Mouse (Mus musculus): Measurements from ENCODE around the gene Slc22a5. TPM values are rescaled to one million over a fixed set of nuclear protein-coding genes. Genes with fewer than 3 reads are reported as not detected.
"Not testable (repeated sequence)": the region's sequence is repeated elsewhere in the genome, so short reads cannot be mapped to it uniquely, and the experiment has no call there.

Slc22a5 gene
- polyA plus RNA-seq, 1 experiment from 2014 or later = 9.4 TPM

DNA sequence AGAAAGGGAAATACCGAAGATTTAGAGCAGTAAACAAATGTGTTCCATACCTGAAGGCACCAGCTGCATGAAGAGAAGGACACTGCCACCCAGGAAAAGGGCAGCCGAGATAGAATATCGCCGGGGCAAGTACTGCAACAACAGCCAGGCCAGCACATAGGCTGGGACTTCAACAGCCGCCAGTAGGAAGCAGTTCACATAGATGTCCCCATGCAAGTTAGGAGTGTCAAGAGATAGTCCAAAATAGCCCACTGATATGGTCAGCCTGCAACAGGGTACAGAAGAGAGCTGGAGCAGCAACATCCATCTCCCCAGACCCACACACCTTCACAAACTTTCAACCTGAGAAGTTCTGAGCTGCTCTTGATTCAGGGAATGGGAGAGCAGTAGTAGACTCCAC lies 22.3 kb downstream of the Slc22a5 start:
- DNase-seq (ENCODE audit: low spot score) (no peak), ATAC-seq (ENCODE audit: low FRiP score, low TSS enrichment) (no peak)
- TF ChIP-seq EP300 (optimal IDR thresholded peaks at IDR 0.05) = no peak
- no peak for TF ChIP-seq CTCF (IDR thresholded peaks at IDR 0.05; ENCODE audit: low read depth)
- no peaks in the 10 kb centered on the region for H3K9me3 ChIP-seq (ENCODE audit: control insufficient read depth, low read length)
- H3K4me3 ChIP-seq (ENCODE audit: low read depth, low read length) = no peak overlapping the region
- no peak overlapping the region for H3K27ac ChIP-seq (replicated peaks)
- no peak overlapping the region for H3K4me2 ChIP-seq (replicated peaks; ENCODE audit: low read depth)
- 0 out of 2 replicates have a peak, but pooled peaks cover 2% of the 10 kb centered on the region for H3K36me3 ChIP-seq (ENCODE audit: control insufficient read depth, insufficient read depth, low read length)
- H3K4me1 ChIP-seq (replicated peaks; ENCODE audit: control insufficient read depth, insufficient read depth) = no peaks in the 10 kb centered on the region
- H3K9ac ChIP-seq (ENCODE audit: low read length) = no peak overlapping the region
- no peaks in the 10 kb centered on the region for H3K27me3 ChIP-seq (ENCODE audit: control insufficient read depth, insufficient read depth, low read length)
- WGBS = 89% methylated on average over 5 of the region's 5 CpGs

DNA sequence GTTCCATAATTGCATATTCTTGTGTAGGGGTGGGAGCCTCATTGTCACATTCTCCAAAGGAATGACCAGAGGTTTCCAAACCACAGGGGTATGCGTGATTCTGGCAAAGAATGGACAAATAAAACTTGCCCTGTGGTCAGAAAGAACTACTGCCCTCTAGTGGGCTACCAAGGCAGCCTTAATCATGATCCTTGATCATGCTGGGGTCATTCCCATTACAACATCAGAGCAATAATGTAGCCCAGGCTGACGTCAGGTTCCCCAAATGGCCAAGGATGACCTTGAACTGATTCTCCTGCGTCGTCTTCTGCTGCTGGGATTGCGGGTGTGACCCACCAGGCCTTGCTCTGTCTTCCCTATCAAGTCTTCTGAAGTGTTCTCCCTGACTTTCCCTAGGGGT lies 23.1 kb downstream of the Slc22a5 start:
- H3K4me1 ChIP-seq (replicated peaks; ENCODE audit: control insufficient read depth, insufficient read depth); H3K4me2 ChIP-seq (replicated peaks; ENCODE audit: low read depth); H3K27ac ChIP-seq (replicated peaks); ATAC-seq (ENCODE audit: low FRiP score, low TSS enrichment); H3K4me3 ChIP-seq (ENCODE audit: low read depth, low read length); H3K27me3 ChIP-seq (ENCODE audit: control insufficient read depth, insufficient read depth, low read length); H3K9me3 ChIP-seq (ENCODE audit: control insufficient read depth, low read length); H3K9ac ChIP-seq (ENCODE audit: low read length); H3K36me3 ChIP-seq (ENCODE audit: control insufficient read depth, insufficient read depth, low read length); DNase-seq (ENCODE audit: low spot score): not testable (repeated sequence)
- peak; percentile 58 for TF ChIP-seq CTCF (IDR thresholded peaks at IDR 0.05; ENCODE audit: low read depth)
- WGBS = 45% methylated on average over 5 of the region's 5 CpGs

DNA sequence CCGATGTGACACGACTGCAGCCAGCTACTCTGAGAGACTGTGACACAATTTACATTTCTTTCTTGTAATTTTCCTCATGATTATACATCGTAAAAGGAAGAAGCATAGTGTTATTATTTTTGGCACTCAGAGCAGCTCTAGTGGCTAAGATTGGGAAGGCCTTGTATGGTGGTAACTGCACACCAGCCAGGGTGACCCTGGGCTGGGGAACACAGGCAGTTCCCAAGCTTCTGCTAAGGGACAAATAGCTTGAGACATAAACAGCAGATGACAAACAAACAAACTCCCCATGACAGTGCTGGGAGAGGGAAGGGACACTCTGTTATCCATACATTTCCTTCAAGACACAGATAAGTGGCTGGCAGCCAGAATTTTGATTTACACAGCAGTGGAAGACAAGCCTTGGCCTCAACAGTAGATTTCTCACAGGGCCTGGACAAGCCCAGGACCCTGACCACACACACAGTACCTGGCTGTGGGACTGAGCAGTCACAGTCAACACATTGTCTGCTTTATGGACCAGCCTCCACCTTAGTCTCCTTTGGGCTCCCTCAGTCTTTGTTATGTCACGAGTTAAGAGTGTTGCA lies 26.6 kb downstream of the Slc22a5 start:
- H3K4me1 ChIP-seq (replicated peaks; ENCODE audit: control insufficient read depth, insufficient read depth); H3K9ac ChIP-seq (ENCODE audit: low read length); H3K27me3 ChIP-seq (ENCODE audit: control insufficient read depth, insufficient read depth, low read length); H3K36me3 ChIP-seq (ENCODE audit: control insufficient read depth, insufficient read depth, low read length); H3K4me3 ChIP-seq (ENCODE audit: low read depth, low read length); H3K4me2 ChIP-seq (replicated peaks; ENCODE audit: low read depth); ATAC-seq (ENCODE audit: low FRiP score, low TSS enrichment); DNase-seq (ENCODE audit: low spot score); H3K9me3 ChIP-seq (ENCODE audit: control insufficient read depth, low read length); H3K27ac ChIP-seq (replicated peaks): not testable (repeated sequence)
- 88% methylated on average over 1 of the region's 4 CpGs for WGBS

GRCm38 (mm10) chr11:53860944-53861343 lies 30.5 kb downstream of the Slc22a5 start:
- not testable (repeated sequence) for DNase-seq (ENCODE audit: low spot score); H3K36me3 ChIP-seq (ENCODE audit: control insufficient read depth, insufficient read depth, low read length)
- 80% methylated on average over 8 of the region's 9 CpGs for WGBS

DNA sequence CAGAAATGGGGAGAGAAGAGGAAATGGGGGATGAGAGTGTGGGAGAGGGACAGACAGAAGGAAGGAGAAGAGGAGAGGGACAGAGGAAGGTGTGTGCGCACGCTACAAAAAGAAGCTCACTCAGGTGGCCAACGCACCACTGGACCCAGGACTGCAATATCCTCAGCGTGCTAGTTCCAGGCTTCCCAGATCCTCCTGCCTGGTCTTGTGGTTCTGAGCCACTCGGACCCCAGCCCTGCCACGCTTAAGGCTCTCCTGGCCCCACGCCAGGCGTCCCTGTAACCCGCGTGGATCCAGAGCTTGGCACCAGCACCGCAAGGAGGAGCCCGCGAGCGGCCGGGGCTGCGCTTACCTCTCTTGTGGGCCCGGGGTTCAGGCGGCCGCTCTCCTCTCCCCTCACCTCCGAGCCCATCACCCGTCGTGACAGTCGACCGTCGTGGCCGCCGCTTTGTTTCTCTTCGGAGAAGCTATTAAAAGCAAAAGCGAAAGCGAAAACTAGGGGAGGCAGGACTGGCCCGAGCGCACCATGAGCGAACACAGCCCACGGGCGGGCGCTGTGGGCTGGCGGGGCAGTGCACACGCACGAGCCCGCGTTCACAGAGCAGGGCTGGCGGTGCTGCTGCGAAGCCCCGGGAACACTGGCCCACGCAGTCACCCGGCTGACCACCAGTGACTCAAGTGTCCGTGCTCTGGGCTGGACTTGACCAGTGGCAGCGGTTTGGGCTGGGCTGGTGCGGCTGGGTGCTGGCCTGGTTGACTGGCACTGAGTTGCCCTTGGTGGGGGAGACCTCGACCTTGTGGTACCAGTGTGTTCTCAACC lies 32.5 kb downstream of the Slc22a5 start, which contains the start of gene Gm12216:
Gene Gm12216 (minus strand): TSS at position 496 of the 820 bp plus-strand sequence.
- peak; percentile 63 for DNase-seq (ENCODE audit: low spot score)
- H3K27ac ChIP-seq (replicated peaks) = peak within 1 kb of the TSS; percentile 53; the same call in 1 of the 2 replicates

More at GRCm38 (mm10) chr11:53860944-53861343, 30.5 kb downstream of the Slc22a5 start:
- not testable (repeated sequence) for H3K27me3 ChIP-seq (ENCODE audit: control insufficient read depth, insufficient read depth, low read length); H3K4me1 ChIP-seq (replicated peaks; ENCODE audit: control insufficient read depth, insufficient read depth); H3K4me2 ChIP-seq (replicated peaks; ENCODE audit: low read depth); ATAC-seq (ENCODE audit: low FRiP score, low TSS enrichment); H3K4me3 ChIP-seq (ENCODE audit: low read depth, low read length); H3K27ac ChIP-seq (replicated peaks); H3K9me3 ChIP-seq (ENCODE audit: control insufficient read depth, low read length); H3K9ac ChIP-seq (ENCODE audit: low read length)

DNA sequence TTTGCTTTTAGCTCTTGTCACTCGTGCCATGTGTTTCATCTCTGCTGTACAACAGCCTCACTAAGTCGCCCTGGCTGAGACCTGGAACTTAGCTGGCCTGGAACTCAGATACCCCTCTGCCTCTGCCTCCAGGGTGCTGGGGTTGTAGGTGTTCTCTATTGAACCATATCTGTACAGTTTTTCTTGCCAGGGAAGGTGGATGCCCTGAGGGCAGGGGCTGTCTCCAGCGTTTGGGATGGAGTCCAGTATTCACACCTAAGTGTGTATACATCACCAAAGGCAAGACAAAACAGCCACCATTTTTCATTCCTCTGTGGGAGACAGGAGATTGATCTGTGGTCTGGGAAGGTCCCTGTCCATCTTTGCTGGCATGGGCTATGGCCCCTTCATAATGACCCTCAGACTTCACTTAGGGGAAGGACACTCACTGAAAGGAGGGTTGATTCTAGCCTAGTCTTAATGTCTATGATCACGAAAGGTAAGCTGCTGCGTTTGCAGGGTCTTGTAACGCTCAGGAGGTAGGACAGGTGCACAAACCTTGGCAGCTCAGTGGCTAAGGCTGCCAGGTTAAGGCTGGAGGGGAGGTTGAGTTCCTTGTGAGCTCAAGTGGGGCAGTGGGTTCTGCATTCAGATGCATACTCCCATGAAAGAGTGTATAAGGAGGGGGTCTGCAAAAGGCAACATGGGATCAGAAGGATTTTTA lies 33.3 kb downstream of the Slc22a5 start:
- no peaks in the 10 kb centered on the region for H3K9me3 ChIP-seq (ENCODE audit: control insufficient read depth, low read length)
- 0 out of 2 replicates have a peak, but pooled peaks cover 3% of the 10 kb centered on the region for H3K4me1 ChIP-seq (replicated peaks; ENCODE audit: control insufficient read depth, insufficient read depth)
- no peak overlapping the region for H3K27ac ChIP-seq (replicated peaks)
- ATAC-seq (ENCODE audit: low FRiP score, low TSS enrichment) = no peak
- no peak overlapping the region for H3K9ac ChIP-seq (ENCODE audit: low read length)
- H3K36me3 ChIP-seq (ENCODE audit: control insufficient read depth, insufficient read depth, low read length) = no peaks in the 10 kb centered on the region
- peak overlapping the region; percentile 63 for H3K4me2 ChIP-seq (replicated peaks; ENCODE audit: low read depth)
- 88% methylated on average over 6 of the region's 6 CpGs for WGBS
- no peak for DNase-seq (ENCODE audit: low spot score)
- no peaks in the 10 kb centered on the region for H3K27me3 ChIP-seq (ENCODE audit: control insufficient read depth, insufficient read depth, low read length)
- peak overlapping the region; percentile 57; the same call in 1 of the 2 replicates for H3K4me3 ChIP-seq (ENCODE audit: low read depth, low read length)
- TF ChIP-seq EP300 (optimal IDR thresholded peaks at IDR 0.05) = no peak

More for the DNA sequence above, 32.5 kb downstream of the Slc22a5 start, which contains the start of gene Gm12216:
- H3K36me3 ChIP-seq (ENCODE audit: control insufficient read depth, insufficient read depth, low read length); H3K27me3 ChIP-seq (ENCODE audit: control insufficient read depth, insufficient read depth, low read length); H3K4me1 ChIP-seq (replicated peaks; ENCODE audit: control insufficient read depth, insufficient read depth); H3K9me3 ChIP-seq (ENCODE audit: control insufficient read depth, low read length): not testable (repeated sequence)
- peak within 1 kb of the TSS; percentile 57 for H3K4me3 ChIP-seq (ENCODE audit: low read depth, low read length)
- H3K4me2 ChIP-seq (replicated peaks; ENCODE audit: low read depth) = peak within 1 kb of the TSS; percentile 63
- peak within 1 kb of the TSS; percentile 67 for H3K9ac ChIP-seq (ENCODE audit: low read length)
- ATAC-seq (ENCODE audit: low FRiP score, low TSS enrichment) = peak; percentile 75
- WGBS = 9% methylated on average over 41 of the region's 50 CpGs
